10 mouse cellular contexts compared by ENCODE assay signal in the genomic region with DNA sequence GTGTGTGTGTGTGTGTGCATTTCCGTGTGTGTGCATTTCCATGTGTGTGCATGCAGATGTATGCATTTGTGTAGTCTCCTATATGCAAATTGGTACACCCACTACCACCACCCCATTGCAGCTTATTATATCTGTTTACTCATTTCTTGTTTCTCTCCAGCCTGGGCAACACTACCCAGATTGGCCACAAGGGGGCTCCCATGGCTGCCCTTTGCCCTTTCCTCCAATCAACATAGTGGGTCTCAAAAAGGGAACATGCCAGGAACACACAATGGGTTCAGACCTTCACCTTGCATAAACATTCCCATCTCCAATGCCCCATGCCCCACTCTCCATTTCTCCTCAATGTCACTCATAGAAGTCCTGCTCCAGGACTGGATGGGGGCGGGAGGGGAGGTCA. TPM values are rescaled to one million over a fixed set of nuclear protein-coding genes. Genes with fewer than 3 reads are reported as not detected.
DNase-seq lines count a peak whose midpoint lies in the region; ATAC-seq and TF ChIP-seq lines count a peak whose summit lies in the region.
"Had no signal": no experiment of that assay in that cellular context is flagged by ENCODE, and none has a peak within 500 bp of the region (broad histone marks: within the 10 kb centered on the region; RNA-seq: fewer than 3 reads in every experiment).

No protein-coding gene starts in this region.

- no peak overlapping the region for H3K9ac ChIP-seq in hindbrain, embryonic 16.5 days (ENCODE audit: low read depth, low read length)
- H3K9ac ChIP-seq in MEL (ENCODE audit: control insufficient read depth, low read depth, low read length, poor library complexity, severe bottlenecking): no peak overlapping the region
- H3K9ac ChIP-seq in liver, embryonic 13.5 days: no peak overlapping the region
- H3K9ac ChIP-seq: embryonic facial prominence, embryonic 15.5 days; limb, embryonic 13.5 days had no signal

- H3K4me2 ChIP-seq in hindbrain, embryonic 16.5 days (ENCODE audit: low read length): no peak overlapping the region
- no peak overlapping the region for H3K4me2 ChIP-seq in liver, embryonic 13.5 days
- H3K4me2 ChIP-seq: embryonic facial prominence, embryonic 15.5 days; limb, embryonic 13.5 days had no signal

- 0 out of 2 replicates have a peak, but pooled peaks cover 6% of the 10 kb centered on the region for H3K4me1 ChIP-seq in hindbrain, embryonic 10.5 days (replicated peaks)
- no peaks in the 10 kb centered on the region for H3K4me1 ChIP-seq in hindbrain, embryonic 16.5 days (ENCODE audit: control insufficient read depth, insufficient read depth, low read depth, low read length)
- H3K4me1 ChIP-seq in MEL (ENCODE audit: control insufficient read depth in 1 of 2, insufficient read depth in 2 of 2, low read length in 2 of 2): peaks cover 32 to 46% of the 10 kb centered on the region in 2 experiments
- H3K4me1 ChIP-seq in liver, embryonic 13.5 days (replicated peaks): peaks cover 37% of the 10 kb centered on the region

- WGBS in hindbrain, embryonic 10.5 days: 71% methylated on average over 2 of the region's 2 CpGs
- WGBS in hindbrain, embryonic 16.5 days: 64% methylated on average over 2 of the region's 2 CpGs
- WGBS in liver, embryonic 13.5 days (ENCODE audit: insufficient replicate concordance): 51% methylated on average over 2 of the region's 2 CpGs

- no peak for TF ChIP-seq POLR2A in MEL (IDR thresholded peaks at IDR 0.05; ENCODE audit: control insufficient read depth in 1 of 2, insufficient read depth in 1 of 2, low read depth in 1 of 2, low read length in 2 of 2, poor library complexity in 1 of 2)

- peak; percentile 95 for TF ChIP-seq RAD21 in MEL (IDR thresholded peaks at IDR 0.05; ENCODE audit: low read depth, low read length)

- TF ChIP-seq CTCF in MEL (IDR thresholded peaks at IDR 0.05 in 2 of 3, conservative IDR thresholded peaks at IDR 0.05 in 1 of 3; ENCODE audit: control insufficient read depth in 1 of 3, insufficient read depth in 1 of 3, low read depth in 2 of 3, low read length in 3 of 3, poor library complexity in 1 of 3, severe bottlenecking in 1 of 3): peak; percentile 91 to 96 (median 96)

- H3K36me3 ChIP-seq in hindbrain, embryonic 10.5 days: no peaks in the 10 kb centered on the region
- no peaks in the 10 kb centered on the region for H3K36me3 ChIP-seq in hindbrain, embryonic 16.5 days (ENCODE audit: control insufficient read depth, insufficient read depth, low read length)
- peaks cover 0 to 26% of the 10 kb centered on the region in 2 experiments; a peak in 2 of 4 replicates for H3K36me3 ChIP-seq in MEL (ENCODE audit: control insufficient read depth in 1 of 2, insufficient read depth in 2 of 2, low read length in 2 of 2)
- H3K36me3 ChIP-seq in liver, embryonic 13.5 days: no peaks in the 10 kb centered on the region
- H3K36me3 ChIP-seq: embryonic facial prominence, embryonic 15.5 days; limb, embryonic 13.5 days had no signal

- peak; percentile 43 for DNase-seq in hindbrain, embryonic 10.5 days (ENCODE audit: low spot score)
- DNase-seq in 416B (ENCODE audit: low read depth): peak; percentile 62
- peak; percentile 79 for DNase-seq in MEL (ENCODE audit: low read depth, low spot score)
- DNase-seq in cerebellum, postnatal 25 days: peak; percentile 39 to 53
- peak; percentile 57 for DNase-seq in liver, embryonic 13.5 days
- DNase-seq in spleen, adult 12 weeks (ENCODE audit: low spot score): peak; percentile 65

- no peaks in the 10 kb centered on the region for H3K9me3 ChIP-seq in hindbrain, embryonic 10.5 days
- H3K9me3 ChIP-seq in hindbrain, embryonic 16.5 days (ENCODE audit: control insufficient read depth, low read length): no peaks in the 10 kb centered on the region
- no peaks in the 10 kb centered on the region for H3K9me3 ChIP-seq in MEL (replicated peaks; ENCODE audit: insufficient read depth, low read length)
- no peaks in the 10 kb centered on the region for H3K9me3 ChIP-seq in liver, embryonic 13.5 days (replicated peaks)
- H3K9me3 ChIP-seq: embryonic facial prominence, embryonic 15.5 days; limb, embryonic 13.5 days had no signal

- no peaks in the 10 kb centered on the region for H3K27me3 ChIP-seq in hindbrain, embryonic 10.5 days (ENCODE audit: insufficient read depth, poor library complexity, severe bottlenecking)
- no peaks in the 10 kb centered on the region for H3K27me3 ChIP-seq in hindbrain, embryonic 16.5 days (replicated peaks; ENCODE audit: control insufficient read depth, insufficient read depth, low read length)
- no peaks in the 10 kb centered on the region for H3K27me3 ChIP-seq in MEL (ENCODE audit: control insufficient read depth in 1 of 2, insufficient read depth in 2 of 2, low read length in 2 of 2)
- H3K27me3 ChIP-seq in liver, embryonic 13.5 days: peaks cover 3% of the 10 kb centered on the region; the same call in 1 of the 2 replicates
- H3K27me3 ChIP-seq: embryonic facial prominence, embryonic 15.5 days; limb, embryonic 13.5 days had no signal

- no peak for TF ChIP-seq EP300 in MEL (IDR thresholded peaks at IDR 0.05; ENCODE audit: low read depth in 1 of 2, low read length in 2 of 2)

- H3K27ac ChIP-seq in hindbrain, embryonic 10.5 days: no peak overlapping the region
- H3K27ac ChIP-seq in hindbrain, embryonic 16.5 days (ENCODE audit: low read depth, low read length): no peak overlapping the region
- H3K27ac ChIP-seq in MEL (ENCODE audit: control insufficient read depth, low read depth, low read length): no peak overlapping the region
- no peak overlapping the region for H3K27ac ChIP-seq in liver, embryonic 13.5 days
- H3K27ac ChIP-seq: embryonic facial prominence, embryonic 15.5 days; limb, embryonic 13.5 days had no signal

- no peak overlapping the region for H3K4me3 ChIP-seq in hindbrain, embryonic 10.5 days
- no peak overlapping the region for H3K4me3 ChIP-seq in hindbrain, embryonic 16.5 days (ENCODE audit: low read length)
- no peak overlapping the region for H3K4me3 ChIP-seq in MEL (ENCODE audit: control insufficient read depth in 1 of 2, insufficient read depth in 1 of 2, low read depth in 2 of 2, low read length in 2 of 2)
- H3K4me3 ChIP-seq in liver, embryonic 13.5 days (replicated peaks): no peak overlapping the region
- H3K4me3 ChIP-seq: embryonic facial prominence, embryonic 15.5 days; limb, embryonic 13.5 days had no signal

- no peaks in the 10 kb centered on the region for H3K79me2 ChIP-seq in MEL (ENCODE audit: control insufficient read depth, insufficient read depth, low read length, poor library complexity)

- ATAC-seq in hindbrain, embryonic 16.5 days: no peak
- no peak for ATAC-seq in liver, embryonic 13.5 days (ENCODE audit: low read depth)
- ATAC-seq in frontal cortex, adult (ENCODE audit: low TSS enrichment): no peak

TF ChIP-seq in MEL, 35 proteins besides CTCF, POLR2A, EP300 and RAD21 (continues in another document):
- TF ChIP-seq TAL1 (IDR thresholded peaks at IDR 0.05; ENCODE audit: low read length) (no peak), HCFC1 (IDR thresholded peaks at IDR 0.05; ENCODE audit: low read depth, low read length) (peak; percentile 22; the same call in 1 of the 2 replicates), GABPA (IDR thresholded peaks at IDR 0.05; ENCODE audit: low read depth, low read length) (no peak), ZNF384 (IDR thresholded peaks at IDR 0.05; ENCODE audit: low read depth, low read length) (no peak), CHD2 (IDR thresholded peaks at IDR 0.05; ENCODE audit: low read length) (no peak), JUND (IDR thresholded peaks at IDR 0.05; ENCODE audit: low read depth, low read length) (no peak), CHD1 (IDR thresholded peaks at IDR 0.05; ENCODE audit: low read depth, low read length) (no peak), ZKSCAN1 (IDR thresholded peaks at IDR 0.05; ENCODE audit: low read depth, low read length) (peak; percentile 98), TBP (IDR thresholded peaks at IDR 0.05; ENCODE audit: low read depth, low read length) (no peak), MEF2A (IDR thresholded peaks at IDR 0.05; ENCODE audit: extremely low read depth, insufficient replicate concordance, low read depth, low read length, poor library complexity, severe bottlenecking) (no peak), KAT2A (conservative IDR thresholded peaks at IDR 0.05; ENCODE audit: low read depth, low read length) (no peak), POLR2AphosphoS5 (IDR thresholded peaks at IDR 0.05; ENCODE audit: borderline replicate concordance, low read depth, low read length) (no peak), USF2 (IDR thresholded peaks at IDR 0.05; ENCODE audit: borderline replicate concordance in 1 of 2, insufficient read depth in 1 of 2, low read depth in 1 of 2, low read length in 2 of 2) (no peak), MYB (IDR thresholded peaks at IDR 0.05; ENCODE audit: low read depth, low read length) (no peak), ELF1 (IDR thresholded peaks at IDR 0.05; ENCODE audit: low read depth, low read length) (no peak), BHLHE40 (IDR thresholded peaks at IDR 0.05; ENCODE audit: borderline replicate concordance, low read depth, low read length) (no peak), TCF12 (IDR thresholded peaks at IDR 0.05; ENCODE audit: low read depth, low read length) (peak; percentile 27; the same call in 1 of the 2 replicates), E2F4 (IDR thresholded peaks at IDR 0.05; ENCODE audit: borderline replicate concordance, low read depth, low read length) (no peak), POLR2AphosphoS2 (IDR thresholded peaks at IDR 0.05; ENCODE audit: low read length) (no peak), MAZ (IDR thresholded peaks at IDR 0.05; ENCODE audit: low read depth, low read length) (no peak), MAFK (IDR thresholded peaks at IDR 0.05; ENCODE audit: borderline replicate concordance, low read depth, low read length) (no peak), SMC3 (IDR thresholded peaks at IDR 0.05; ENCODE audit: low read depth, low read length) (peak; percentile 95), ZC3H11A (IDR thresholded peaks at IDR 0.05; ENCODE audit: low read depth, low read length) (peak; percentile 92), MAX (IDR thresholded peaks at IDR 0.05; ENCODE audit: low read length) (no peak), GATA1 (IDR thresholded peaks at IDR 0.05; ENCODE audit: low read depth, low read length) (no peak), RCOR1 (IDR thresholded peaks at IDR 0.05; ENCODE audit: low read depth, low read length) (no peak), NELFE (IDR thresholded peaks at IDR 0.05; ENCODE audit: low read depth, low read length) (no peak)

RNA-seq across cellular contexts. Expression of a gene that starts 24.3 kb away (rescaled TPM):
- polyA plus RNA-seq in hindbrain, embryonic 10.5 days (2016; fragmentation: Nextera tagmentation; extraction: Ambion mirVana): 15.3 and 15.9 TPM in 2 replicates
- 5.2 TPM in 2 replicates for polyA plus RNA-seq in hindbrain, embryonic 16.5 days (2015; fragmentation: Nextera tagmentation; extraction: Ambion mirVana)
- total RNA-seq in MEL (2012; rRNA removed): 10.3 and 14.7 TPM in 2 replicates
- 10 to 100 TPM in 1 of 2 experiments, not detected in 1; 11.6 TPM for polyA plus RNA-seq in MEL (2012; ENCODE audit: insufficient read depth in 1 of 2, insufficient read length in 2 of 2, low read depth in 1 of 2, low replicate concordance in 2 of 2, missing spikeins in 1 of 2)
- polyA plus RNA-seq in liver, embryonic 13.5 days (2015; fragmentation: Nextera tagmentation; extraction: Ambion mirVana): 8.6 and 9.1 TPM in 2 replicates
